Mouse (Mus musculus): ENCODE measurements at regions not wholly inside any gene's neighbourhood (a gene's known extent, or its start where the extent isn't known, plus 50 kb on each side); places are given as distances from the start of the nearest gene placed in this dataset.

DNA sequence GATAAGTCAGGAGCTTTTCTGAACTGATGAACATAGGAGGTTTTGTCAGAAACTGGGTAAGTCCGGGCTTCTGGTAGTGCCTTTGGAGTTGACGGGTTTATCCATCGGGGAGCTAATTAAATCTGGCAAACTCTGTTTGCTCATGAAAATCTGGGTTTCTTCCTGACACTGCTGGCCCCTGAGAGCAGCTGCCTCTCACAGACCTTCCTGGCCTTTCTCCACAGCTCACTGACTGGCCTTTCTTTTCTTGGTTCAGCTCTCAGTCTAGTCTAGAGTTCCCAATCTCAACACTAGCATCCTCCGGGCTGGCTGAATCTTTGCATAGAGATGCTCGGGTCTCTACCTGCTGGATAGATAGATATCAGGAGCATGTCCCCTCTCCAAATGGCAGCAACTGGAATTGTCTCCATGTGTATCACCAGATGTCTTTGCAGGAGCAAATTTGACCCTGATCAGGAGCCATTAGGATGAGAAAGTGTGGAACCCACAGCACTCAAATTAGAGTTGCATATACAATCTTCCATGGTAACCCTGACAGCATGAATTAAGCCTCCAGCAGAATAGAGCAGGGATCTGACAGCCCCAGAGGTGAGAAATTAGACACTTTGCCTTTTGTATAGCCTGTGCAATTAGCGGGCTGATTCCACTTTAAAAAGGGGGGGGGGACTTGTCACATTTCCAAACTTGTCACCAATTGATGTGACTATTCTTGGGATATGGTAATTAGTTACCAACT is 63.2 kb upstream of the Elk3 start:
- ATAC-seq (ENCODE audit: low read depth) = no peak
- no peak overlapping the region for H3K9ac ChIP-seq (ENCODE audit: low read depth, low read length)
- no peaks in the 10 kb centered on the region for H3K36me3 ChIP-seq (ENCODE audit: control insufficient read depth, insufficient read depth, low read length)
- WGBS = 73% methylated on average over 6 of the region's 6 CpGs
- no peaks in the 10 kb centered on the region for H3K9me3 ChIP-seq (ENCODE audit: control insufficient read depth, low read length)
- no peaks in the 10 kb centered on the region for H3K27me3 ChIP-seq (replicated peaks; ENCODE audit: control insufficient read depth, insufficient read depth, low read length)
- H3K4me1 ChIP-seq (ENCODE audit: control insufficient read depth, insufficient read depth, low read length) = no peaks in the 10 kb centered on the region
- no peak overlapping the region for H3K27ac ChIP-seq (replicated peaks; ENCODE audit: low read depth, low read length)
- no peak overlapping the region for H3K4me2 ChIP-seq (ENCODE audit: low read depth, low read length)
- DNase-seq (ENCODE audit: low spot score) = no peak
- no peak overlapping the region for H3K4me3 ChIP-seq (ENCODE audit: low read depth, low read length)

DNA sequence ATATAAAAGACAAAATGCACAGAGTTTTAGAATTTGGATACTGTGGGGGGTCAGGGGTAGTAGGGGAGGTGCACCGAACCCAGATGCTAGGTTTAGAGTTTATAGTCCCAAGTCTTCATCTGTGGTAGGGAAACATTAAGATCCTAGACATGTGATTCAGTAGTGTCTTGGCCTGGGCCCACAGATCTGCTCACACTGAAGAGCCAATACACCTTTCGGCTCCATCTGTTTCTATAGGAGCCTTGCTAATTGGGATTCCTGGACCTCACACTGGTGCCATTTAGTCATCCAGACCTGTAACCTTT is 63.7 kb upstream of the Elk3 start:
- no peak overlapping the region for H3K4me3 ChIP-seq (ENCODE audit: low read depth, low read length)
- no peak overlapping the region for H3K4me2 ChIP-seq (ENCODE audit: low read depth, low read length)
- H3K4me1 ChIP-seq (ENCODE audit: control insufficient read depth, insufficient read depth, low read length) = no peaks in the 10 kb centered on the region
- no peak overlapping the region for H3K9ac ChIP-seq (ENCODE audit: low read depth, low read length)
- no peaks in the 10 kb centered on the region for H3K9me3 ChIP-seq (ENCODE audit: control insufficient read depth, low read length)
- H3K36me3 ChIP-seq (ENCODE audit: control insufficient read depth, insufficient read depth, low read length) = no peaks in the 10 kb centered on the region
- H3K27me3 ChIP-seq (replicated peaks; ENCODE audit: control insufficient read depth, insufficient read depth, low read length) = no peaks in the 10 kb centered on the region
- H3K27ac ChIP-seq (replicated peaks; ENCODE audit: low read depth, low read length) = no peak overlapping the region
- ATAC-seq (ENCODE audit: low read depth) = no peak; the same call in 1 of the 2 replicates
- 89% methylated on average over 2 of the region's 2 CpGs for WGBS
- no peak for DNase-seq (ENCODE audit: low spot score)

DNA sequence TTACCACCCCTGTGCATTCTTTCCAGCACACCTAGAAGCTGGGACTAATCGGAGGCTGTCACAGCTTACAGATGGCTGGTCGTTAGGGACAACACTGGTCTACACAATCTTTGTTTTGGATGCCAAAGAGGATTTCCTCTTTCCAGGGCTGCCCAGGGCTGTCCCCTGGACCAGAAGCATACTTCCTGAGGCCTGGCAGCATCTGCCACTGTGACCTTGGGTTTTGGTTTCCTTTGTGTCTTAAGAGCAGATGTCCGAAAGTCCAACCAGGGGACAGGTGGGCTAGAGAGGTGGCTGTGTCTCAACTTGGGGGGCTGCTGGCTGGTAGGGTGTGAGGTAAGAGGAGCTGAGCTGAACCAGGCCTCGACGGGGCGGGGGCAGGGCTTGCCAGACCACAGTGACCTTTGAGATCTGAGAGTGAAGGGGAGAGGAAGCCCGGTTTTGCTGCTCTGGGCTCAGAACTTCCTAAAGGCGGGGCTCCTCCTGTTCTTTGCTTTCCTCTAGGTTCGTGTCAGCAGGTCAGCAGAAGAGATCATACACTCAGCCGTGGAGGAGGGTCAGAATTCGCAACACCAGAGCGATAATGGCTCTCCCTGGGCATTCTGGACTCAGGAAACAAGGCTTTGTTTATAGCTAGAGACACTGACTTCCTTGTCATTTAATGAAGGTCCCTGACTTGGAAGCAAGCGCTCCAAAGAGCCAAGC is 64.2 kb upstream of the Elk3 start:
- H3K9ac ChIP-seq (ENCODE audit: low read depth, low read length) = no peak overlapping the region
- WGBS = 43% methylated on average over 13 of the region's 13 CpGs
- DNase-seq (ENCODE audit: low spot score) (no peak), ATAC-seq (ENCODE audit: low read depth) (peak; percentile 44; the same call in 1 of the 2 replicates)
- no peaks in the 10 kb centered on the region for H3K9me3 ChIP-seq (ENCODE audit: control insufficient read depth, low read length)
- no peak overlapping the region for H3K27ac ChIP-seq (replicated peaks; ENCODE audit: low read depth, low read length)
- H3K36me3 ChIP-seq (ENCODE audit: control insufficient read depth, insufficient read depth, low read length) = no peaks in the 10 kb centered on the region
- no peak overlapping the region for H3K4me3 ChIP-seq (ENCODE audit: low read depth, low read length)
- no peak overlapping the region for H3K4me2 ChIP-seq (ENCODE audit: low read depth, low read length)
- no peaks in the 10 kb centered on the region for H3K4me1 ChIP-seq (ENCODE audit: control insufficient read depth, insufficient read depth, low read length)
- no peaks in the 10 kb centered on the region for H3K27me3 ChIP-seq (replicated peaks; ENCODE audit: control insufficient read depth, insufficient read depth, low read length)

DNA sequence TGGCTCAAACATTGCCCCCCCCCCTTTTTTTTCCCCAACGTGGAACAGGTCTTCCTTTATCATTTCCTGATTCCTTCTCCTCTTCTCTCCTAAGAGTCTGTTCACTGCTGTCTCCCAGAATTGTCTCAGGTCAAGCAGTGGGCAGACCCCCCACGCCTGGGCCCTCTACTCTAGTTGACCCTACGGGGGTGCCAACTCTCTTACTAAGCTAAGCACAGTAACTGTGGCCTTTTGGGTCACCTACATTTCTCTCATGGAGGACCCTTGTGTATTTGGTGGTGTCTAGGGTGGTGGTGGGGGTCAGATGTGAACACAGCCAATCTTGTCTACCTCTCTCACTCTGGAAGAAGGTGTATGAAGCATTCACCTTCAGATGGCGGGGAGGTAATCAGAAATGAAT is 64.8 kb upstream of the Elk3 start:
- no peak for DNase-seq (ENCODE audit: low spot score)
- 70% methylated on average over 4 of the region's 4 CpGs for WGBS
- no peak for ATAC-seq (ENCODE audit: low read depth)
- Histone ChIP-seq H3K4me1 (ENCODE audit: control insufficient read depth, insufficient read depth, low read length) (no peaks in the 10 kb centered on the region), H3K9ac (ENCODE audit: low read depth, low read length) (no peak overlapping the region), H3K4me3 (ENCODE audit: low read depth, low read length) (no peak overlapping the region), H3K4me2 (ENCODE audit: low read depth, low read length) (no peak overlapping the region), H3K9me3 (ENCODE audit: control insufficient read depth, low read length) (no peaks in the 10 kb centered on the region), H3K36me3 (ENCODE audit: control insufficient read depth, insufficient read depth, low read length) (no peaks in the 10 kb centered on the region), H3K27me3 (replicated peaks; ENCODE audit: control insufficient read depth, insufficient read depth, low read length) (no peaks in the 10 kb centered on the region), H3K27ac (replicated peaks; ENCODE audit: low read depth, low read length) (no peak overlapping the region)

DNA sequence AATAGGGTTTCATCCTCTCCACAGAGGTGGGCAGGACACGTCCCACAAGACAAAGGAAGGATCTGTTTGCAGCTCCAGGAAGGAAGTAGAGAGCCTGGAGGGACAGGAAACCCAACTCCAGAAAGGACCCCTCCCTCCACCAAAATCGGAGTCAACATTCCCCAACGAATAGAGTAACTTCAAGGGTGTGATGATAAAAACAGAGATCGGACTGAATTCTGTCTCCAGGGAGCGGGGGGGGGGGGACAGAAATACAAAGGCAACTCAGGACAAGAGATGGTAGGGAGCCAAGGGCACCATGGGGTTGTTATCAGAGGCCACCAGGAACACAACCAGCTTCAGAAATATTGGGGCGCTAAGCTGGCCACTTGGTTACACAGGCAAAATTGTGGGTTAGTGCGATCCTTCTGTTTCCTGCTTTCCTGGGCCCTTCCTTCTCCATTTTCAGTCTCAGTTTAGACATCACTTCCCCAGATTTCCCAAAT is 65.6 kb upstream of the Elk3 start:
- H3K27me3 ChIP-seq (replicated peaks; ENCODE audit: control insufficient read depth, insufficient read depth, low read length) = no peaks in the 10 kb centered on the region
- no peak overlapping the region for H3K27ac ChIP-seq (replicated peaks; ENCODE audit: low read depth, low read length)
- no peaks in the 10 kb centered on the region for H3K36me3 ChIP-seq (ENCODE audit: control insufficient read depth, insufficient read depth, low read length)
- H3K4me1 ChIP-seq (ENCODE audit: control insufficient read depth, insufficient read depth, low read length) = no peaks in the 10 kb centered on the region
- no peak overlapping the region for H3K4me3 ChIP-seq (ENCODE audit: low read depth, low read length)
- no peaks in the 10 kb centered on the region for H3K9me3 ChIP-seq (ENCODE audit: control insufficient read depth, low read length)
- DNase-seq (ENCODE audit: low spot score) (no peak), ATAC-seq (ENCODE audit: low read depth) (no peak)
- no peak overlapping the region for H3K9ac ChIP-seq (ENCODE audit: low read depth, low read length)
- H3K4me2 ChIP-seq (ENCODE audit: low read depth, low read length) = no peak overlapping the region
- 53% methylated on average over 7 of the region's 7 CpGs for WGBS

DNA sequence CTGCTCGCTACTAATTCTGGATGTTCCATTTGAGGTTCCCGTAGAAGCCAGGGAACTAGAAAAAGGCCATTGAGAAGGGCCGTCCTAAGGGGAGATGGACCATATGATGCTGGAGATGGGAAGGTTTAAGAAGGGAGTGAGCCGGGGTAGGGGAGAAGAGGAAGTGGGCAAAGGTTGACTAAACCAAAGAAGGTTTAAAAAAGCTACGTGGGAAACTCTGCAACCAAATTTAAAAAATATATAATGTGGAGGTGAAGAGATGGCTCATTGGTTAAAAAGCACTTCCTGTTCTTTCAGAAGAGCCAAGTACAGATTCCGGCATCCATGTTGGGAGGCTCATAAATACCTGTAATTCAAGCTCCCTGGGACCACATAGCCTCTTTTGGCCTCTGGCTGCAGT is 63.9 kb upstream of the Lta4h start:
- Histone ChIP-seq H3K27me3 (replicated peaks; ENCODE audit: control insufficient read depth, insufficient read depth, low read length) (no peaks in the 10 kb centered on the region), H3K9ac (ENCODE audit: low read depth, low read length) (no peak overlapping the region), H3K36me3 (ENCODE audit: control insufficient read depth, insufficient read depth, low read length) (no peaks in the 10 kb centered on the region), H3K4me2 (ENCODE audit: low read depth, low read length) (no peak overlapping the region), H3K9me3 (ENCODE audit: control insufficient read depth, low read length) (no peaks in the 10 kb centered on the region), H3K4me1 (ENCODE audit: control insufficient read depth, insufficient read depth, low read length) (no peaks in the 10 kb centered on the region), H3K27ac (replicated peaks; ENCODE audit: low read depth, low read length) (no peak overlapping the region), H3K4me3 (ENCODE audit: low read depth, low read length) (no peak overlapping the region)
- DNase-seq (ENCODE audit: low spot score) (no peak), ATAC-seq (ENCODE audit: low read depth) (no peak)
- WGBS = 87% methylated on average over 6 of the region's 6 CpGs

DNA sequence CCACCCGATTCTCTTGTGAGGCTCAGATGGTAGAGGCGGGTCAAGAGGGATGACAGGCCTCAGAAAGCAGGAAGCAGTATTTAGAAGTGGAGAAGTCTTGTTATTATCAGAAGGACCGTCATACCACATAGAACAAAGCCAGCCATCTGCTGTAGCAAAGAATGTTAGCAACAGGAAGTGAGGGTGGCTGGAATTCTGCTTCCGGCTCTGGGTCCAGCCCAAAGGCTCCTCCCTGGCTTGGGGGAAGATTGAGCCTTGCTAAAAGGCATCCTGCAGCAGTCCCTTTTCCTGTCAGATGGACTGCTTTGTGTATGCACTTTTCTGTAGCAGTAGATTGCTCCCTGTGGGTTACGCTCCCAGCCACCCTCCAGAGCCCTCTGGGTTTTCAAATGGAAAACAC is 61.9 kb upstream of the Lta4h start:
- DNase-seq (ENCODE audit: low spot score) = peak; percentile 45

DNA sequence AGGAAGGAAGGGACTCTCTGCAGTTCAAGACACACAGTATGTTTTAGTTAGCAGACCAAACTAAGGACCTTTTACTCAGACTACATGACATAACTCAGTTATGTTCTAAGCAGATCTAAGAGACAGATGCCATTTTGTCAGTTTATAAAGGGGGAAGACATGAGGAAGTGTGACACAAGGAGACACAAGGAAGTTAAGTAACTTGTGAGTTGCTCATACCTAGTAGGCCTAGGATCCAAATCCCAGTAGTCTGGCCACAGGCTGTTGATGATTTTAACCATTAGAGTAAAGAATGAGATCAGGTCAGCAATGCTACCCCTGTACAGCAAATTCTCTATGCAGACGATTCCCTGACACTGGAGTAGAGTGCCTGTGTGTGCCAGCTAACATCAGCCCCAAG is 59.3 kb upstream of the Lta4h start:
- 56% methylated on average over 1 of the region's 1 CpGs for WGBS
- ATAC-seq (ENCODE audit: low read depth) = no peak

More for the DNA sequence above, 61.9 kb upstream of the Lta4h start:
- Histone ChIP-seq H3K36me3 (ENCODE audit: control insufficient read depth, insufficient read depth, low read length) (no peaks in the 10 kb centered on the region), H3K4me1 (ENCODE audit: control insufficient read depth, insufficient read depth, low read length) (no peaks in the 10 kb centered on the region), H3K9ac (ENCODE audit: low read depth, low read length) (no peak overlapping the region), H3K27me3 (replicated peaks; ENCODE audit: control insufficient read depth, insufficient read depth, low read length) (no peaks in the 10 kb centered on the region), H3K4me2 (ENCODE audit: low read depth, low read length) (no peak overlapping the region), H3K27ac (replicated peaks; ENCODE audit: low read depth, low read length) (no peak overlapping the region; the same call in 1 of the 2 replicates), H3K9me3 (ENCODE audit: control insufficient read depth, low read length) (no peaks in the 10 kb centered on the region), H3K4me3 (ENCODE audit: low read depth, low read length) (no peak overlapping the region)
- 78% methylated on average over 4 of the region's 5 CpGs for WGBS
- ATAC-seq (ENCODE audit: low read depth) = no peak

DNA sequence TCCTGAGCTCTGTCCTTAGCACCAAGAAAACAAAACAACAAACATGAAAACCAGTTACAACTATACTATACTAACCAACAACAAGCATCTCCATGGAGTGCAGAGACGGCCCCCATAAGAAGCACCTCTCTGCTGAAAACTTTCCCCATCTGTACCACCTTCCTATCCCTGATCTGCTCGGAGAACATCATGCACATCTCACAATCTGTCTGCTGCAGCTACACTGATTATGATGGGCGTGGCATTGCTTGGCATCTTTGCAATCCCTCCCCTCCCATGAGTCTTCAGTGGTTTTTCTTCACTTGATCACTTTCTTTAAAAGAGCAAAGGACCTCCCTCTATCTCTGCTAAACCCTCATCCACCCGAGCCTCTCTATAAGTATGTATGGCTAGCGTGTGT is 55.5 kb upstream of the Lta4h start:
- no peaks in the 10 kb centered on the region for H3K27me3 ChIP-seq (replicated peaks; ENCODE audit: control insufficient read depth, insufficient read depth, low read length)
- H3K9ac ChIP-seq (ENCODE audit: low read depth, low read length) = no peak overlapping the region
- H3K36me3 ChIP-seq (ENCODE audit: control insufficient read depth, insufficient read depth, low read length) = no peaks in the 10 kb centered on the region
- ATAC-seq (ENCODE audit: low read depth) (no peak), DNase-seq (ENCODE audit: low spot score) (no peak)
- WGBS = 84% methylated on average over 5 of the region's 5 CpGs
- no peak overlapping the region for H3K4me3 ChIP-seq (ENCODE audit: low read depth, low read length)
- no peaks in the 10 kb centered on the region for H3K9me3 ChIP-seq (ENCODE audit: control insufficient read depth, low read length)
- H3K4me1 ChIP-seq (ENCODE audit: control insufficient read depth, insufficient read depth, low read length) = no peaks in the 10 kb centered on the region
- no peak overlapping the region for H3K27ac ChIP-seq (replicated peaks; ENCODE audit: low read depth, low read length)
- no peak overlapping the region for H3K4me2 ChIP-seq (ENCODE audit: low read depth, low read length)

More for the DNA sequence above, 59.3 kb upstream of the Lta4h start:
- Histone ChIP-seq H3K36me3 (ENCODE audit: control insufficient read depth, insufficient read depth, low read length) (no peaks in the 10 kb centered on the region), H3K27ac (replicated peaks; ENCODE audit: low read depth, low read length) (no peak overlapping the region), H3K4me3 (ENCODE audit: low read depth, low read length) (no peak overlapping the region), H3K4me2 (ENCODE audit: low read depth, low read length) (no peak overlapping the region), H3K4me1 (ENCODE audit: control insufficient read depth, insufficient read depth, low read length) (no peaks in the 10 kb centered on the region), H3K27me3 (replicated peaks; ENCODE audit: control insufficient read depth, insufficient read depth, low read length) (no peaks in the 10 kb centered on the region), H3K9ac (ENCODE audit: low read depth, low read length) (no peak overlapping the region), H3K9me3 (ENCODE audit: control insufficient read depth, low read length) (no peaks in the 10 kb centered on the region)
- DNase-seq (ENCODE audit: low spot score) = no peak
